Mouse (Mus musculus): Measurements from ENCODE around the gene Immp2l. TPM values are rescaled to one million over a fixed set of nuclear protein-coding genes. Genes with fewer than 3 reads are reported as not detected.

Immp2l gene
- polyA plus RNA-seq, 1 experiment from 2014 or later, result 4.3 TPM

GRCm38 (mm10) chr12:41680141-41680540 lies 656.3 kb downstream of the Immp2l start:
- ATAC-seq (replicated peaks), result no peak
- H3K4me3 ChIP-seq, result no peak overlapping the region
- H3K4me1 ChIP-seq, result no peaks in the 10 kb centered on the region
- no peak overlapping the region for H3K4me2 ChIP-seq (replicated peaks)
- 91% methylated on average over 1 of the region's 1 CpGs for whole genome bisulfite sequencing
- H3K36me3 ChIP-seq, result no peaks in the 10 kb centered on the region
- no peak overlapping the region for H3K27ac ChIP-seq (replicated peaks)
- H3K9me3 ChIP-seq, result no peaks in the 10 kb centered on the region
- no peaks in the 10 kb centered on the region for H3K27me3 ChIP-seq
- H3K9ac ChIP-seq (replicated peaks), result no peak overlapping the region

- no peak overlapping the region for H3K4me2 ChIP-seq (replicated peaks)
- H3K36me3 ChIP-seq, result no peaks in the 10 kb centered on the region
- H3K27me3 ChIP-seq, result no peaks in the 10 kb centered on the region
- H3K9me3 ChIP-seq, result no peaks in the 10 kb centered on the region
- H3K4me3 ChIP-seq, result no peak overlapping the region
- no peak overlapping the region for H3K9ac ChIP-seq (replicated peaks)
- ATAC-seq (replicated peaks), result no peak
- no peak overlapping the region for H3K27ac ChIP-seq (replicated peaks)
- no peaks in the 10 kb centered on the region for H3K4me1 ChIP-seq
- 70% methylated on average over 1 of the region's 1 CpGs for WGBS
Observed at GRCm38 (mm10) chr12:41682141-41682540, 658.3 kb downstream of the Immp2l start.

GRCm38 (mm10) chr12:41689809-41690208 lies 665.9 kb downstream of the Immp2l start:
- Histone ChIP-seq H3K4me2 (replicated peaks) (no peak overlapping the region), H3K27ac (replicated peaks) (no peak overlapping the region), H3K36me3 (no peaks in the 10 kb centered on the region), H3K4me1 (no peaks in the 10 kb centered on the region), H3K9me3 (no peaks in the 10 kb centered on the region), H3K9ac (replicated peaks) (no peak overlapping the region), H3K4me3 (no peak overlapping the region), H3K27me3 (no peaks in the 10 kb centered on the region)
- no peak for ATAC-seq (replicated peaks)
- WGBS, result 79% methylated on average over 3 of the region's 3 CpGs

- Histone ChIP-seq H3K4me3 (no peak overlapping the region), H3K4me1 (no peaks in the 10 kb centered on the region), H3K9ac (replicated peaks) (no peak overlapping the region), H3K9me3 (no peaks in the 10 kb centered on the region), H3K4me2 (replicated peaks) (no peak overlapping the region), H3K27me3 (no peaks in the 10 kb centered on the region), H3K36me3 (no peaks in the 10 kb centered on the region), H3K27ac (replicated peaks) (no peak overlapping the region)
- 74% methylated on average over 2 of the region's 2 CpGs for WGBS
- ATAC-seq (replicated peaks), result no peak
Observed at GRCm38 (mm10) chr12:41710608-41711007, 686.7 kb downstream of the Immp2l start.

GRCm38 (mm10) chr12:41716946-41717345 lies 693.1 kb downstream of the Immp2l start:
- no peaks in the 10 kb centered on the region for H3K27me3 ChIP-seq
- H3K9ac ChIP-seq (replicated peaks), result no peak overlapping the region
- H3K36me3 ChIP-seq, result no peaks in the 10 kb centered on the region
- WGBS, result 44% methylated on average over 1 of the region's 1 CpGs
- no peak for ATAC-seq (replicated peaks)
- H3K27ac ChIP-seq (replicated peaks), result no peak overlapping the region
- no peaks in the 10 kb centered on the region for H3K4me1 ChIP-seq
- H3K4me2 ChIP-seq (replicated peaks), result no peak overlapping the region
- H3K9me3 ChIP-seq, result 0 out of 2 replicates have a peak, but pooled peaks cover 3% of the 10 kb centered on the region
- H3K4me3 ChIP-seq, result no peak overlapping the region

GRCm38 (mm10) chr12:41724585-41724984 lies 700.7 kb downstream of the Immp2l start:
- no peak overlapping the region for H3K4me2 ChIP-seq (replicated peaks)
- H3K4me1 ChIP-seq, result peaks cover 12% of the 10 kb centered on the region
- 91% methylated on average over 2 of the region's 2 CpGs for WGBS
- no peak overlapping the region for H3K9ac ChIP-seq (replicated peaks)
- H3K36me3 ChIP-seq, result no peaks in the 10 kb centered on the region
- no peak for ATAC-seq (replicated peaks)
- H3K4me3 ChIP-seq, result no peak overlapping the region
- no peaks in the 10 kb centered on the region for H3K9me3 ChIP-seq
- H3K27ac ChIP-seq (replicated peaks), result no peak overlapping the region
- H3K27me3 ChIP-seq, result no peaks in the 10 kb centered on the region

- Histone ChIP-seq H3K27ac (replicated peaks) (peak overlapping the region; percentile 47), H3K4me1 (peaks cover 12% of the 10 kb centered on the region), H3K4me3 (no peak overlapping the region), H3K9ac (replicated peaks) (no peak overlapping the region), H3K27me3 (no peaks in the 10 kb centered on the region), H3K36me3 (no peaks in the 10 kb centered on the region), H3K9me3 (no peaks in the 10 kb centered on the region), H3K4me2 (replicated peaks) (no peak overlapping the region)
- peak; percentile 51 for ATAC-seq (replicated peaks)
- WGBS, result 26% methylated on average over 1 of the region's 1 CpGs
Observed at GRCm38 (mm10) chr12:41726720-41727119, 702.8 kb downstream of the Immp2l start.

DNA sequence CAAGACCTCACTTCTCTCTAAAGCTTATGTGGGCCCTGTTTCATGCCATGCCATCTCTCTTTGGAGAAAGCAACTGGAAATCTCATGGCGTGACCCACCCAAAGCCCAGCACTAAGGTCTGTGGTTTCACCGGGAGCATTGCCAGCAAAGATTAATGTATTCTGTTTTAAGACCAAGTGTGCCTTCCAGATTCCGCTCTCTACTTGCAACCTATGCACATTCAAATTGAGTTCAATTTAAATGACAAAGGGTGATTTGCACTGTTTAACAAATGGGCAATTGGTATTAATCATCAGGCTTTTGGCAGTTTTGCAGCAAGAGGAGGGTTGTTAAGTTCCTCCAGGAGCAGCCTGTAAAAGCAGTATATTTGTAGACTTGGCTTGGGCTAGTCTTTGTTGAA lies 703.3 kb downstream of the Immp2l start:
- Histone ChIP-seq H3K36me3 (no peaks in the 10 kb centered on the region), H3K9ac (replicated peaks) (no peak overlapping the region), H3K27ac (replicated peaks) (peak overlapping the region; percentile 48; the same call in 1 of the 2 replicates), H3K9me3 (no peaks in the 10 kb centered on the region), H3K4me2 (replicated peaks) (no peak overlapping the region), H3K4me3 (no peak overlapping the region), H3K4me1 (peaks cover 12% of the 10 kb centered on the region), H3K27me3 (no peaks in the 10 kb centered on the region)
- WGBS, result 7% methylated on average over 3 of the region's 3 CpGs
- ATAC-seq (replicated peaks), result peak; percentile 93

DNA sequence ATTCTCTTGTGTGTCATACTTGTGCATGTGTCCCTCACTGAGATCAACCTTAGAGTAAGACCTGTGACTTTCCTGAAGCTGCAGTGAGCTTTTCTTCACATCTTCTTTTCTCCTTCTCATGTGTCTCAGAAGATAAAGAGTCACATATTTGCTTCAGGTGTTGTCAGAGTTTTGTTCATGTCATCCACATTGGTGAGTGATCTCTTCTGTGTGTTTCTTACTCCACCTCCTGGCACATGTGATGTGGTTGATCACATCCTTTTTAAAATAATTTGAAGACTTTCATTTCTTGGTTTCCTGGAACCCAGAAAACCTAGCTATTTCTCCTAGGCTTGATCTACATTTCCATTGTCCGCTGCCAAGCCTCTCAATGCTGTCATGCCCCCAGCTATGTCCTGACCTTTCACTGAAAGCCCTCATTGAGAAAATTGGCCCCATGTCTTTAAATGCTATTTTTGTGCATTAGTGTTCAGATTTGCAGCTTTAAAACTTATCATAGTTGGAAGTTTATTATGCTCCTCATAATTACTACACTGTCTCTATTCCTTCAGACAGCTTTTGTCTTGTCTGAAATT lies 704.0 kb downstream of the Immp2l start:
- Histone ChIP-seq H3K36me3 (no peaks in the 10 kb centered on the region), H3K27me3 (no peaks in the 10 kb centered on the region), H3K9ac (replicated peaks) (no peak overlapping the region), H3K27ac (replicated peaks) (peak overlapping the region; percentile 48; the same call in 1 of the 2 replicates), H3K9me3 (no peaks in the 10 kb centered on the region), H3K4me2 (replicated peaks) (no peak overlapping the region), H3K4me1 (peaks cover 15% of the 10 kb centered on the region), H3K4me3 (no peak overlapping the region)
- peak; percentile 9; the same call in 1 of the 2 replicates for ATAC-seq (replicated peaks)
- 35% methylated on average over 1 of the region's 1 CpGs for WGBS

- peaks cover 20% of the 10 kb centered on the region for H3K4me1 ChIP-seq
- H3K4me3 ChIP-seq, result no peak overlapping the region
- no peaks in the 10 kb centered on the region for H3K9me3 ChIP-seq
- 83% methylated on average over 1 of the region's 1 CpGs for WGBS
- H3K4me2 ChIP-seq (replicated peaks), result no peak overlapping the region
- H3K27me3 ChIP-seq, result no peaks in the 10 kb centered on the region
- no peak overlapping the region for H3K27ac ChIP-seq (replicated peaks)
- H3K36me3 ChIP-seq, result no peaks in the 10 kb centered on the region
- no peak for ATAC-seq (replicated peaks)
- no peak overlapping the region for H3K9ac ChIP-seq (replicated peaks)
Observed at GRCm38 (mm10) chr12:41728467-41728866, 704.6 kb downstream of the Immp2l start.

- no peak overlapping the region for H3K9ac ChIP-seq (replicated peaks)
- H3K4me1 ChIP-seq, result peaks cover 20% of the 10 kb centered on the region
- ATAC-seq (replicated peaks), result no peak
- no peak overlapping the region for H3K27ac ChIP-seq (replicated peaks)
- WGBS, result 100% methylated on average over 1 of the region's 1 CpGs
- H3K36me3 ChIP-seq, result no peaks in the 10 kb centered on the region
- no peaks in the 10 kb centered on the region for H3K9me3 ChIP-seq
- no peak overlapping the region for H3K4me2 ChIP-seq (replicated peaks)
- no peak overlapping the region for H3K4me3 ChIP-seq
- H3K27me3 ChIP-seq, result no peaks in the 10 kb centered on the region
Observed at GRCm38 (mm10) chr12:41729780-41730179, 705.9 kb downstream of the Immp2l start.

GRCm38 (mm10) chr12:41733168-41733567 lies 709.3 kb downstream of the Immp2l start:
- Histone ChIP-seq H3K36me3 (no peaks in the 10 kb centered on the region), H3K27me3 (no peaks in the 10 kb centered on the region), H3K27ac (replicated peaks) (no peak overlapping the region), H3K4me1 (peaks cover 8% of the 10 kb centered on the region; the same call in 1 of the 2 replicates), H3K9me3 (no peaks in the 10 kb centered on the region), H3K9ac (replicated peaks) (no peak overlapping the region), H3K4me2 (replicated peaks) (no peak overlapping the region), H3K4me3 (no peak overlapping the region)
- peak; percentile 58; the same call in 1 of the 2 replicates for ATAC-seq (replicated peaks)

DNA sequence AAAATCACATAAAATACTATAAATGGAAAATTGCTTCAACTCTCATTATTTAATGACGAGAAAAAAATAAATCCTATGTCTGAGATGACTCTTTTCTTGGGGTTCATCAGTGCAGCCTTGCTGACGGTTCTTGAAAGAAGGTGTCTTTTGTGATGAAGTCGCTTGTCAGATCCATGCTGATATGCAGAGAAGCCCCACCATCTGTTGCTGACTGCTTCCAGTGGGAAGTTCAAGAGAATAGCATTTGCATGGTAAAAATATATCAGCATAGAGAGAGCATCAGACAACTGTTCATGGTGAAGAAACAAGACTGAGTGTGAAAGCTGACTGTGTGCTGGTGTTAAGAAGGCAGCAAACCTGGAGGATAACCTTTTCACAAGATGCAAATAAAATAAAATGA lies 719.0 kb downstream of the Immp2l start:
- WGBS, result 78% methylated on average over 3 of the region's 3 CpGs
- H3K27ac ChIP-seq (replicated peaks), result no peak overlapping the region
- no peak overlapping the region for H3K4me2 ChIP-seq (replicated peaks)
- H3K36me3 ChIP-seq, result no peaks in the 10 kb centered on the region
- no peaks in the 10 kb centered on the region for H3K4me1 ChIP-seq
- ATAC-seq (replicated peaks), result no peak
- H3K27me3 ChIP-seq, result no peaks in the 10 kb centered on the region
- H3K9ac ChIP-seq (replicated peaks), result no peak overlapping the region
- H3K4me3 ChIP-seq, result no peak overlapping the region
- H3K9me3 ChIP-seq, result no peaks in the 10 kb centered on the region; the same call in 1 of the 2 replicates

Measured in forebrain, embryonic 15.5 days (tissue).